Mouse (Mus musculus): ENCODE results near the gene Ankrd49. TPM values are rescaled to one million over a fixed set of nuclear protein-coding genes. Genes with fewer than 3 reads are reported as not detected.

Ankrd49 gene
- 10 to 100 TPM; 21.0 to 21.2 TPM for total RNA-seq (2021)
- long read RNA-seq, experiment 1, partial matches to known transcripts: 0 of 5 reads
- long read RNA-seq, experiment 1, other reads (novel, unspliced or antisense): 0 of 5 reads
- long read RNA-seq, experiment 2, partial matches to known transcripts: 0 of 14 reads
- long read RNA-seq, experiment 2, other reads (novel, unspliced or antisense): 2 of 14 reads

DNA sequence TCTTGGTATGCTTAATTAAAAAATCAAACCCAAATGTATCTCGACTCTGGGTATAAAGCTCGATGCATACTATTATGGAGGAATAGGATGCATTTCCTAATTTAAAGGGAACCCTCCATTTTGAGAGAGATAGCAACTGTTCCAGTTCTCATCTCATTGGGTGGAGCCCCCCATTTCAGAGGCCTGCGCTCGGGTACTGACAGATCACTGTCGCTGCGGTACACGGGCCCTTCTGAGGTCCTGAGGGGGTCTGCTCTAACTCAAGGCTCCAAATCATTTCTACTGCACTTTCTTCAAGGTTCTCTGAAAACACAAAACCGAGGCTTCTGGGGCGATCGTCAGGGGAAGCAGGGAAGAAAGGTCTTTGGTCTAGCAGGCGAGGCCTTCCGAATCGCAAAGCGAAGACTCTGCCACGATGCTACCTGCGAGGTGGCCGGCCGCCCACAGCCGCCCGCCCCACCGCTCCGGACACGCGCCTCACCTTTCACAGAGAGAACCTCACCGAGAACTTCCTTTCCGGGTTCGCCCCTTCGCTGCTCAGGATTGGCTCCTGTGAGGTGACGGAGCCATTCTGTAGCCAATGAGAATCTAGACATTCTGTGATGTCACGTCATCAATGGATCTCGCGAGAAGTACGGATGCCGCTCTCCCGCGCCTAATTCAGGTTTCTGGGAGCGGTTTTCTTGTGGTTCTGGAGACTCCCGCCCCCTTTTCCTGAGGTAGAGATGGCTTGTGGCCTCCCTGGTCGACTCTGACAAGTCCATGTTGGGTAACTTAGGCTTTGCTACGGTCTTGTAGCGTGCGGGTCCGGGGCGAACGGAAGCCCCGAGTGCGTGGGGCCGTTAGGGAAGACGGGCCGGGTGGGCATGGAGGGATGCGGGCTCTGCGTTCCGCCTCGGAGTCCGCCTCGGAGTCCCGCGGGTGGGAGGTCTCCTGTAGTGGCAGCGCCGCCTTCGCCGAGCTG lies at the start of gene Ankrd49, which contains the start of gene Mre11a:
TSS of gene Ankrd49 (minus strand) at position 818 of the 964 bp plus-strand sequence.
TSS of gene Mre11a (plus strand) at position 616 of the 964 bp plus-strand sequence.
- DNase-seq (ENCODE audit: low spot score in 2 of 2): peak; percentile 65 to 81

- no peak for DNase-seq (ENCODE audit: low spot score in 2 of 2)
These were observed 47.4 kb upstream of the Ankrd49 start for GRCm38 (mm10) chr9:14832046-14832445.

GRCm38 (mm10) chr9:14827875-14828274 lies 43.2 kb upstream of the Ankrd49 start:
- no peak for DNase-seq (ENCODE audit: low spot score in 2 of 2)

- DNase-seq (ENCODE audit: low spot score in 2 of 2): no peak
These were observed 40.2 kb upstream of the Ankrd49 start for GRCm38 (mm10) chr9:14824840-14825239.

DNA sequence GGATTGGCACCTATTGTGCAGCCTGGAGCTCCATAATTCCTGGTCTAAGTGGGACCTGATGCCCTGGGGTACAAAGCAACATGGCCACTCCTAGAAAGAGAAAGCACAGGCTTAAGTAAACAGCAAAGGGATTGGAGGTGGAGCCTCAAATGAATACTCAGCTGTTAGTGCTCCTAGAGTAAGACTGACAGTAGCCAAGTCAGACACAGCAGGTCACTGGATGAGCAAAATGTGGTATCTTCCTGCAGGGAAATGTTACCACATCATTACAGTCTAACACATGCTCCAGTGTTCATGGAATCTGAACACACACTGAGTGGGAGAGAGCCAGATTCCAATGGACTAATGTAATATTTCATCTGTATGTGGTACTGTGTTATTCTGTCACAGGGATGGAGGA lies 36.7 kb upstream of the Ankrd49 start:
- DNase-seq (ENCODE audit: low spot score in 2 of 2): no peak

GRCm38 (mm10) chr9:14810111-14810510 lies 25.5 kb upstream of the Ankrd49 start:
- no peak for DNase-seq (ENCODE audit: low spot score in 2 of 2)

GRCm38 (mm10) chr9:14806786-14807185 lies 22.1 kb upstream of the Ankrd49 start:
- no peak for DNase-seq (ENCODE audit: low spot score in 2 of 2)

- DNase-seq (ENCODE audit: low spot score in 2 of 2): no peak
These were observed 21.1 kb upstream of the Ankrd49 start for GRCm38 (mm10) chr9:14805714-14806113.

DNA sequence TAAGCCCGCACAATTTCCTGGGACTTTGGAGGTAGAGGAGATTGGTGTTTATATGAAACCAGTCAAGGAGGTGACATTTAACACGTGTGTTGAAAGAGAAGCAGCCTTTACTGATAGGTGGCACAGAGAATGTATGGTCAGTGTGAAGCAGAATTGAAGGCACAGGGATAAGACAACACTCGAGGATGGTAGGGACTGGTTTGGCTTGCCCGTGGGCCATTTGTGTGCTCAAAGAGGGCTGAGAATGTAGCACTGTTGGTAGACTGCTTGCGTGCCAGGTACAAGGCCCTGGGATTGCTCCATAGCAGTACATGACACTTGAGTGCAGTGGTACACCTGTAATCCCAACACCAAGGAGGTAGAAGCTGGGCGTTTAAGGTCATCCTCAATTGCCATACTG lies 2.7 kb upstream of the Ankrd49 start:
- no peak for DNase-seq (ENCODE audit: low spot score in 2 of 2)

DNA sequence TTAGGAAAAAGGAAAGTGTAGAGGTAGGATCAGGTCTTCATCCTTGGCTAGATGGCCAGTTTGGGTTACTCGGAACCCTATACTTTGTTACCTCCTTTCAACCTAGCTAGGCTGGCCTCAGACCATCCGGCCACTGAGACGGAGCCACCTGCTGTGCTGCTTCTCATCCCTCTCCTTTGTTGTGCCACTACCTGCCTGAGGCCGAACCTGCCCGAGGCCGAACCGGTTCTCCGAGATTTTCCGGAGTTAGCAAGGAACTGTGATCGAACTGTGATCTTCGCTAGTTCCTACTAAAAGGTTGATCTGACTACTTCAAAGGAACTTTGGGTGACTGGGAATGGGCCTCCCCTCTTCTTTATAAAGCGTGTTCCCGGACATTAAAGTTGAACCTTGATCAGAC lies 6.3 kb downstream of the Ankrd49 start:
- DNase-seq (ENCODE audit: low spot score in 2 of 2): no peak

GRCm38 (mm10) chr9:14773813-14774212 lies 10.8 kb downstream of the Ankrd49 start:
- no peak for DNase-seq (ENCODE audit: low spot score in 2 of 2)

DNA sequence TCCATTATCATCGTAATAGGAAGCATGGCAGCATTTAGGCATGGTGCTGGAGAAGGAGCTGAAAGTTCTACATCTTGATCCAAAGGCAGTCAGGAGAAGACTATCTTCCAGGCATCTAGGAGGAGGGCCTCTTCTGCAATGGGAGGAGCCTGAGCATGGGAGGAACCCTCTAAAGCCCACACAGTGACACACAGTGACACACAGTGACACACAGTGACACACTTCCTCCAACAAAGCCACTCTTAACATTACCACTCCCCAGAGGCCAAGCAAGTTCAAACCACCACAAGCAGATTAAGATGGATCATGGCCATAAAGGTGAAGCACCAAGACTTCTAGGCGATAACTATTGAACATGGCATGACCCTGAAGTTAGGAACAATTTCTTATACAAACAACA lies 12.6 kb downstream of the Ankrd49 start:
- DNase-seq (ENCODE audit: low spot score in 2 of 2): no peak

DNA sequence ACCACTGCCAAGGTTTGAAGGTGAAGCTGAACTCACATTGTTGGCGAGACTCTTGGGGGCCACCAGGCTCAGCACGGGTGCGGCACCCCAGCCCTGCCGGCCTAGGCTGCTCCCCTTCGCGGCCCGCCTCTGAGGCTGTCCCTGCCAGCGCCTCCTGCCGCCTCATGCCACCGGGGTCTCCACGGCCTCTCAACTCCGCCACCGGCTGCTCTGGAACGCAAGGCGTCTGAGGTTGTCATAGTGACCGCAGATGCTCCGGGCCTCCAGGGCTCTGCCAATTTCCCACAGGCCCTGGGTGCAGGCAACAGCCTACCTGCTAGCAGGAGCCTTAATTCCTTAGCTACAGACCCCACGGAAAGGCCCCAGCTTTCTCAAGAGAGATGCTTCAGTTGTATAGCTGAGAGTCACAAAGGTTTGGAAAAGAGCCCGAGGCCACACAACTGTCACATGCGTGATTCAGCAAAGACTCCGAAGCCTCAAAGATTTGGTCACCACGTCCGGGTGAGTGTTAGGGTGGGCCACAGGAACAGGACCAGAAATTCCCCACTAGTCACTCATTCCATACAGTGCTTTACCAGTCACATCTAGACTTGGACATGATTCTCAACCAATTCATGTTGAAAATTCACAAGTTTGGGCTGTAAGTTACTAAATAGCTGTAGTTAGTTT lies 13.7 kb downstream of the Ankrd49 start, which contains the start of gene 1700012B09Rik:
TSS of gene 1700012B09Rik (minus strand) at position 228 of the 669 bp plus-strand sequence.
- no peak for DNase-seq (ENCODE audit: low spot score in 2 of 2)

DNA sequence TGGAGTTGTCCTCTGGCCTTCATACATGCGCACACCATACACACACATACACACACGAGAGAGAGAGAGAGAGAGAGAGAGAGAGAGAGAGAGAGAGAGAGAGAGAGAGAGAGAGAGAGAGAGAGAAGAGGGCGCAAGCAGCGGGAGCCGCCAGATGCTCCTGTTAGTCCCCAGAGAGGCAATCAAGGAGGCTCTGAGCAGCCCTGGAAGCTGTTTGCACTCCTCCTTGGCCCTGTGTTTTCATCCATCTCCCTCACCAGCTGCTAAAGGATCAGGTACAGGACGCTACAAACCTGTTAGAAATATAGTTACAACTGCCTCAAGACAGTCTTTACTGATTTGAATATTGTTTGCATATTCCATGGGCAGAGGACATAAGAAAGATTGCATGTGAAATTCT lies 14.8 kb downstream of the Ankrd49 start:
- DNase-seq (ENCODE audit: low spot score in 2 of 2): no peak

DNA sequence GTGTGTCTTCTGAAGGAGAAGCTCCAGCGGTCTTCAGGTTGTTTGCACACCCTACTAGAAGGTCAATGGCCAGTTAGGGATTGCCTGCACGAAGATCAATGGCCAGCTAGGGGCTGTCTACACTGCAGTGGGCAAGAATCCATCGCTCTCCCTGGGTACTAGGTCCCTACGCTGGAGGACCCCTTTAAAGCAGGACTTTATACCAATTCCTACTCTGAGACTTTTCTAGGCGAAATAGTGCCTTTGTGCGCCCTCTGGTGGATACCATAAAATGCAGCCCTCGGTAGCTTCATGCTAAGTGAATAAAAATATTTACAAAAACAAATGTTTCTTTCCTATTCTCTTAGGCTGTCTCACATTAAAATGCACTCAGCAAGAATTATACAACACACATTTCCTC lies 19.9 kb downstream of the Ankrd49 start:
- no peak for DNase-seq (ENCODE audit: low spot score in 2 of 2)

DNA sequence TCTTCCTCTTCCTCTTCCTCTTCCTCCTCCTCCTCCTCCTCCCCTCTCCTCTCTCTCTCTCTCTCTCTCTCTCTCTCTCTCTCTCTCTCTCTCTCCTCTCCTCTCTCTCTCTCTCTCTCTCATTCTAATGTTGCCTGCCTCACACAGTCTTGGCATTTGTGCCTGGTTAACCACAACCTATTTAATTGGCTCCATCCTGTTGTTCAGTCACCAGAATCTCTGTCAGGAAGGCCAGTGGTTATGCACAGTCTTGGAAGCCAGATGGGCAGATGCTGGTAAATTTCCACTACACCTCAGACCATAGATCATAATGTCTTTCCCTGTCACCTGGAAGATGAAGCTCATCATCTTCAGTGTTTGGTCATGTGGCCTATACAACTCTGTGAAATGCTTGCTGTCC lies 25.4 kb downstream of the Ankrd49 start:
- no peak for DNase-seq (ENCODE audit: low spot score in 2 of 2)

DNA sequence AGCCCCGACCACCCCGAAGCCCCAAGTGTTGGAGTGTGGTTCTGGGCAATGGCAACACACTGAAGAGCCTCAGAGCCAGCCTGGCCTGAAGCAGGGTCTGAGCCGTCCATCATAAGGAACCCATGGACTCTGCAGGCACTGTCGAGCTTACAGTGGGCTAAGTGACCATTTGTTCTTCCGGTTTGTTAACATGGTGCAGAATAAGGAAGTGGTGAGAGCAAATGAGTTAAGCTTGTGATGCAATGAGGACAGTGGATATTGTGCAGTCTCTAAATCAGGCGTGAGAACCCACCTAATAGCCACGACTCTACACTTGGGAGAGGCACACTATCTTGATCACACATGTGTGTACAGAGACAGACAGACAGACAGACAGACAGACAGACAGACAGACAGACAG lies 26.1 kb downstream of the Ankrd49 start:
- DNase-seq (ENCODE audit: low spot score in 2 of 2): no peak

DNA sequence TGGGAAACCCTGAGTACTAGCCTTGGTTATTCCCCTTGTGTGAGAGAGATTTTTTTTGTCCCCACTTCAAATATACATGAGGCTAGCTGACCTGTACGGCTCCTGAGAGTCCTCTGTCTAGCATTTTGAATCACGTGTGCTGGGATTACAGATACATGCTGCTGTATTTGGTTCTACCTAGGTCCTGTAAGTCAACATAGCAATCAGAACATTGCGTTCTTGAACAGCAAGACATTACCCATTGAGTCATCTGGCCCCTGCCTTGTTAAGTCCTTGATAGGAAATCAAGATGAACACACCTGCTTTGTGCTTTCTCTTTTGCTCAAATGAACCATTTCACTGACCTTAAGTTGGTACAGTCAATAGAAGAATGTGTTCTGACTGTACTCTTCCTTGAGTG lies 30.2 kb downstream of the Ankrd49 start:
- no peak for DNase-seq (ENCODE audit: low spot score in 2 of 2)

DNA sequence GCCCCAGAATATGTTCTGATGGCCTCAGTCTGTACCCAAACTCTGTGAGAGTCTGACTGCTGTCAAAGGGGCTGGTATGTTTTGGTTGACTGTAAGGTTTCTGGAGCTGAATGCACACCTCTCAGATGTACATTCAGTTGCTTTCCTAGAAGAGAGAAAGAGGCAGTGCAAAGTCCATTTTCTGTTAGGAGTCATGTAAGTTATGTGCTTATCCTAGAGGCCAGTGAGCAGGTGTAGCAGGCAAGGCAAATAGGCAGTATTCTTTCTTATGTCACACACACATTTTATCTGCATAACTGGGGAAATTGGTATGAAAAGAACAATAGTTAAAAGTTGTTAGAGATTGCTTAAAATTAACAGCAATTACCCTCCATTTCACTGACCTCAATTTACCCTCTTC lies 30.7 kb downstream of the Ankrd49 start:
- no peak for DNase-seq (ENCODE audit: low spot score in 2 of 2)

DNA sequence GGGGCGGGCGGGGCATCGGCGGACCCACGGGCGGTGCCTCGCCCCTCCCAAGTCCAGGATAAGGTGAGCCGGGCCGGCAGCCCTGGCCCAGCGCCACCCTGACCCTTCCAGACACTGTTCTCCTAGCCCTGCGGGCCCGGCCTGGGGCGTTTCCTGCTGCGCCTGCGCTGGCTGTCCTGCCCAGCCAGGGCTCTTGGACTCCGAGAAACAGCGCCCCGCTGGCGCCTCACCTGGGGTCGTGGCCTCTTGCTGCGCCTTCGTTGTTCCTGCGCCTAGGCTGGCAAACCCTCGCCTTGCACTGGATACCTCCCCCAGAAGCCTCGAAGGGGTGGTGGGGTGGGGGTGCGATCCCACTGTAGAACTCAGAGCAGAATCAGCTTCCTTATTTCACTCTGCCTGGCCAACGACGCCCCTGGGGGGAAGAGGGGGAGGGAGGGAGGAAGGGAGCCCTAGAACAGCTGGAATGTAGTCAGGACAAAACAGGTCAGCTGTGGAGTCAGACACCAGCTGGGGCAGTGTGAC lies 32.6 kb downstream of the Ankrd49 start, which contains the start of gene Fut4:
TSS of gene Fut4 (minus strand) at position 393 of the 522 bp plus-strand sequence.
- peak; percentile 19 to 29 for DNase-seq (ENCODE audit: low spot score in 2 of 2)

GRCm38 (mm10) chr9:14751503-14752000 lies 33.1 kb downstream of the Ankrd49 start:
- DNase-seq (ENCODE audit: low spot score in 2 of 2): peak; percentile 10 to 12
